Mouse (Mus musculus): ENCODE data around the gene Slc45a1.

DNA sequence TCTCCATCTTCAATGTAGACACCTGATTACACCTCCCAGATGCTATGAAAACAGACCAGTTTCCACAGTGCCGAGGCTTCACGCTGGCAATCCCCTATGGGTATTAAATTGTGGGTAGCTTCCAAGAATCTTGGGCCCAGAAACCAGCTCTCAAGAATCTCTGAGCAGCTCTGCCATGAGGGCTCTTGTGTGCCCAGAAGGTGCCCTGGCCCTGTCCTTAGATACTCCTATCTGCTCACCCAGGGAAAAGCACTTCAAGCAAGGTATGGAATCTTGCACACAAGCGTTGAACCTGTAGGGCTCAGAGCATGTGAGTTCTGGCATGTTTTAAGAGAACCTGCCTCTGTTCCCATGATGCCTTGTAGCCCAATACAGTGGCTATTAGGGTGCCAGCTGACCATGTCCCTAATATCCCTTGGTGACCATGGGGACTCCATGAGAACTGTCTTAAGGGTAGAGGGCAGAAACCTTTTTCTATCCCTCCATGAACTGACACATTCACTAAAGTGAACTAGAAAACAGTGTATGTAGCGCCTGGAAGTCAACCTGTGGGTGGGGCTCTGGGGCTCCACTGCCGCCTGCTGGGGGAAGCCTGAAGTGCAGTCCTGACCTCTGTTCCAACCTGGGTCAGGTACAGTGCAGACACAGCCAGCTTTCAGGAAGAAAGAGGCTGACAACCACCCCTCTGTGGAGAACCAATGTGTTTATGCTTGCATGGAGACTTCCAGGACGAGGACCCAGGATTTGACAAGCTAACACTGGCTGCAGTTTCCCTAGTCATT is 25.8 kb downstream of the Slc45a1 start:
- TF ChIP-seq CTCF (IDR thresholded peaks at IDR 0.05; ENCODE audit: low read depth), result peak; percentile 81
- no peak for TF ChIP-seq EP300 (IDR thresholded peaks at IDR 0.05; ENCODE audit: low read depth)
